Mouse (Mus musculus) olfactory bulb, adult 2 months (tissue): Measurements from ENCODE around the gene Syce1l.

Experiments
- CTCF ChIP-seq: fragments of 200-500 bp; IDR thresholded peaks from 2 replicates; pipeline ENCODE4 v1.5.1; 2012; ENCODE audit warnings: low read depth, mild to moderate bottlenecking, low read length, moderate library complexity; ENCODE audit not compliant: insufficient read depth
- POLR2A ChIP-seq: fragments of 200-500 bp; IDR thresholded peaks from 2 replicates; pipeline ENCODE4 v1.6.1; 2012; ENCODE audit warnings: mild to moderate bottlenecking, low read depth, low read length, moderate library complexity; ENCODE audit not compliant: insufficient read depth

- no peak for TF ChIP-seq CTCF
- TF ChIP-seq POLR2A: no peak
Observed at GRCm38 (mm10) chr8:113598401-113598800, 44.6 kb upstream of the Syce1l start.
